Mouse (Mus musculus) forelimb bud, embryonic 11.5 days (tissue): ENCODE measurements around the gene Cep68.
A peak's percentile ranks its signal among the peaks of the same experiment; 100 is the strongest.

Experiments used
- DNase-seq: peaks from one replicate; pipeline ENCODE4 v3.0.0-alpha.2; 2012; ENCODE audit warnings: low read depth, low spot score

Cep68 gene

DNA sequence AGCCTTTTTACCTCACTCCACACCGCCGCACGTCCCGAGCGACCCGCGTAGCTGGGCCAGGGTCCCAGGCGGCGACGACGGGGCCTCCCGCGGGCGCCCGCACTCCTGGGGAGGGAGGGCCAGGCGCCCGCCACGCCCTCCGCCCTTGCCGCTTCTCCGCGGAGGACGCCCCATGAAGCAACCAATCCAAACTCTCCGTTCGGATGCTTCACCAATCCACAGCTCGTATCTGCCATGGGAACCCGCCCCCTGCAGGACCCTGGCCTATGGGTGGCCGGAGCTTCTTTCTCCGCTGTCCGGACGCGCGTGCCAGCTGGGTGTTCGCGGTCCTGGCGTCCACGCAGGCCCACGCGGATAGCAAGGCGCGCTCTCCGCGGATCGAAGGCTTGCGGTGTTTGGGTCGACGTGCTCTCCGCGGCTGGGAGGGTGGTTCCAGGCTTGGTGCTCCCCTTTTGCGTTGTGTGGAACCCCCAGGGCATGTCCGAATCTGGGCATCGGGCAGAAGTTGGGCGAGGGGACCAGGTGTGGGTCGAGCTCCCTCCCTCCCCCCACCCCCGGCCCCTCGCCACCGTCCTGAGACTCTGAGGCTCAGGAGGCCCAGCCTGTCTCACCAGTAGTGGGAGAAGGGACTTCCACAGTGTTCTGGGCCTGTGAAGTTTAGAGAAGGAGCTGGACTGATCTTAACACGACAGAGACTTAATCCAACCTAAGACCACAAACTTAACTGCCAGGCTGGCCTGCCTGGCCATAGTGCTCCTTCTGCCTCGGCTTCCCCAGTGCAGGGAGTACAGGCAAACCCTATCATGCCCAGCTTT lies at the start of gene Cep68:
TSS of gene Cep68 (minus strand) at position 134 of the 815 bp plus-strand sequence.
- DNase-seq: peak; percentile 94

DNA sequence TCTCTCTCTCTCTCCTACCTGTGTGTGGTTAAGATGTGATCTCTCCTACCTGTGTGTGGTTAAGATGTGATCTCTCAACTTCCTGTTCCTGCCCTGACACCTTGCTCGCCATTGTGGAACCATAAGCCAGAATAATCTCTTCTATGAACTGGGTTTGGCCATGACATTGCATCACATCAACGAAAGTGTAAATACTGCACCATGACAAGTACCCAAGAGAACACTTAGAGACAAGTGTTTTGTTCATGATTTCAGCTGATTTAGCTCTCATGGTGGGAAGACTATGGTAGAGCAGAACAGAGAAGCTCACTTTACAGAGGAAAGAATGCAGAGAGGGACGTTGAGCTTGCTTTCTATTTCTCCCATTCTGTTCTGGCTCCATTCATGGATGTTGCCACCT lies 35.2 kb upstream of the Cep68 start:
- DNase-seq: no peak

DNA sequence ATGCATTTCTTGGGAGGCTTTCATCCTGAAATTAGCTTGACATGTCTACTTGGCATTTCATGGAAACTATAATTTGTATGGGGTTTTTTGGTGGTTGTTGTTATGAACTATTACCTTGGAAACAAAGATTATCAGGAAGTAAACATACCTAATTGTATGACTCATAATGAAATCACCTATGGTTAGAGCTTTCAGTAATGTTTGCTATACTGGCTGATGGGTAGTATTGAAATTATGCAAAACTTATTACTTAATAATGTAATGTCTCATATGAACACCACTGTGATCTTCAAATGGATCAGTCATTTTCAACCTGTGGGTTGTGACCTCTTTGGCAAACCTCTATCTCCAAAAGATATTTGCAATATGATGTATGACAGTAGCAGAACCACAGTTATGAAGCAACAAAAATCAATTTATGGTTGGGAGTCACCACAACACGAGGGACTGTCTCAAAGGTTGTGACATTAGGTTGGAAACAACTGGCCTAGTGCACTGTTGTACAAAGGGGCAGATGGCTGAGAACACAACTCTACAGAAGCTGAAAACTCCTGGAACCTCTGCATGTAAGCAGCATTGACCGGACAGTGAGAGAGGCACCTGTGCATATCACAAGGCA lies 33.5 kb upstream of the Cep68 start:
- DNase-seq: no peak

DNA sequence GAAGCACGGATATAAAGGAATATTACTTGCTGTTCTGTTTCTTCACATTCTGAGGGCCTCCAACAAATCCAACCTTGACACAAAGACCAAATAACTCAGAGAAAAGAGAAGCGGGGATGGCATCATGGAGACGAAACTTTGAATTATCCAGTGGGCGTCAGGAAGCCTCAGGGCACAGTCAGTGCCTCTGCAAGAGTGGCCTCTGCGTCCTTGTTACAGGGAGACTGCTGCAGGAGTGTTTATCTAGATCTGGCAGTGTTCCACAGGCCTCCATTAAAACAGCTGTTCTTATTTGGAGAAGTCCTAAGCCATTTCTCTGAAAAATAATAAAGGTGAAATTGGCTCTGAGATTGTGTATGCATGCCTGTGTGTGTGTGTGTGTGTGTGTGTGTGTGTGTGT lies 31.8 kb upstream of the Cep68 start:
- DNase-seq: no peak

DNA sequence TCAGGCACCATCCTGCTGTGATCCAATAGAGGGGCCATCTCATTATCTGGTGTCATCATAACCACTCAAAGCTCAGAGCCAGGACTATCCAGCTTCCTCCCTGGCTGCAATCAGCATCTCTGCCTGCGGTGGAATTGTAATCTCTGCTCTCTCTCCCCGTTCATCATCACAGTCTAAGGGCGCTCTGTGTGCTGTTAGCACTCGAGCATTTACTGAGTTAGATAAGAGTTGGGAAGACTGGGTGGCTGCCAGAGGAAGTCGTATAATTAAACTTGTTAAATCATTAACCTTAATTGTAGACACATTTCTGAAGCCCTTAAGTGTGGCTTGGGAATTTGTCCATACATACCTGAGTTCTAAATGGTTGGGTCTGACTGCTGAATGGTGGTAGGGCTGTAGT lies 29.5 kb upstream of the Cep68 start:
- DNase-seq: no peak

DNA sequence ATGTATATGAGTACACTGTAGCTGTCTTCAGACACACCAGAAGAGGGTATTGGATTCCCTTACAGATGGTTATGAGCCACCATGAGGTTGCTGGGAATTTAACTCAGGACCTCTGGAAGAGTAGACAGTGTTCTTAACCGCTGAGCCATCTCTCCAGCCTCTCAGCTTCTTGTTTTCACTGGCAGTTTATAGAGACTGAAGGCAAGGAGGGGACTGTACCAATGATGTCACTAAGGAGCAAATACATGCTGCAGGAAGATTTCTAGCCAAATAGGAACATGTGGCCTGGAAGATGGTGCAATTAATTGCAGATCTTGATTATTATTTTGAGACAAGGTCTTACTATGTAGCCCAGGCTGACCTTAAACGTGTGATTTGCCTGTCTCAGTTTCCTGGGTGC lies 27.9 kb upstream of the Cep68 start:
- DNase-seq: no peak

DNA sequence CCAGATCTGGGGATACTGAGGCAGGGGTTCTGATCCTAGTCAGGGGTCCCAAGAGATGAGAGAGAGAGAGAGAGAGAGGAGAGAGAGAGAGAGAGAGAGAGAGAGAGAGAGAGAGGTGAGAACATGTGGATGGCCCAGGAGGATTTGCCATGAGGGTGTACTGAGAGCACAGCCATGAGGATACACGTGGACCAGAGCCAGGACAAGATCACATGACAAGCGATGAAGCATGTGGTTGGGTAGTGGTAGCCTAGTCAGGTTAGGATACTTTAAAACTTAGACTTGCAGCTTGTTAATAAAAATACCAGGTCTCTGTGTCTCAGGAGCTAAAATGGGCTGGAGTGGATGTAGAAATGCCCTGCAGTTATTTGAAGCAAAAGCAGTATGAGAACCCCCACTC lies 26.7 kb upstream of the Cep68 start:
- DNase-seq: no peak

DNA sequence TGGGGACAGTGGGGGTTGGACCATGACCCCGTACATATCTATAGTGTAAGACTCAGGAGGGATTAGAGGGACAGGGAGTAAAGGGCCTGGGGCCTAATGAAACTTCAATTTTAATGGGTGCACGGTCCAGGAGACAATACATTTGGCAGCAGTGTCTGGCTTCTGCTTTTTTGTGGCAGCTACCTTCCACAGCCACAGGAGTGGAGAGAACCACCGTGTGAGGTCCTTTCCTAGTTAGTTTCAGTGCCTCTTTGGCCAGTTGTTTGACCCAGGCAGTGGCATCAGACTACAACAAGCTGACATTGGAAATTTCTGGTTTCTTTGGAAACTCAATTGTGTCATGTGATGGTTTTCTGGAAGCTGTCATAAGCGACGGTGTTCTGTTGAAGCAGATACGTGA lies 20.7 kb upstream of the Cep68 start:
- DNase-seq: no peak

DNA sequence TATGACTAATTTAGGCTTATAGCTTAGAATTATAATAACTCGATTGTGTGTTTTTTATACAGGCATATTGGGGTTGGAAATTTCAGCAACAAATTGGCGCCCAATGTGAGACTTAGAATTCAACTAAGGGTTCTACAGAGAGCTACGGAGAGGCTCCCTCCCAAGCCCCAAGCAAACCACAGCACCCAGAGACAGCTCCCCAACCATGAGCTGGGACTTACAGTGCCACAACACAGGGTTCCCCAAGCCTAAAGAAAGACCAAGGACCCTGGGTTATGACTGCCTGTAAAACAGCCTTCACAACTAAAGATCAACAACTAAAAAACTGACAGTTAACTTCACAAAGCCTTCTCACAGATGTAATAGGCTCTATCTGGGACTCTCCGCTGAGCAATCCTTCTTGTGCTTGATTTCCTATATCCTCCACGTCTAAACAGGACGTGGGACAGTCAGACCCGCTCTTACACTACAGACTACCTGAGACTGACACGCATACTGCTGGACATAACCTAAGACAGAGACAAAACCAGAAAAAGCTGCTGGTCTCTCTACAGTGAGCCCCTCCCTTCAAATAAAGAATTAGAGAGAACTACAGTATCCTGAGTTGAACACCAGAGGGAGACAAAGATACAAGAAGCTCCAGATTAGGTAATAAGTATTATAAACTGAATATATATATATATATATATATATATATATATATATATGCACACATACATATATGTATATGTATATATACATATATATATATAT lies 13.6 kb upstream of the Cep68 start:
- DNase-seq: no peak

DNA sequence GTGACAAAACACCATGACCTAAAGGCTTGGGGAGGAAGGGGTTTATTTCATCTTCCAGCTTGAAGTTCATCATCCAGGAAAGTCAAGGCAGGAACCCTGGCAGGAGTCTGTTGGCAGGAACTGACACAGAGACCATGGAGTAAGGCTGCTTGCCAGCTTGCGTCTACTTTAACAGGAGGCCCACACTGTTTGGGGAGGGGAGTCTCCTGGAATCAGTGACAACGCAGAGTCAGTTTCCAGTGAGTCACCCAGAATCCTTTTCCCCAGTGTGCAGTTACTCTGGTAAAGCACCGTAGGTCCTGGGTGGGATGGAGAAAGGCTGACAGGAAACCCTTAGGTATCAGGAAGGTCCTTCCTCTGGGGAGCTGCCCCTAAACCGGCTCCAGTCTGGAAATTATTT lies 5.6 kb upstream of the Cep68 start:
- no peak for DNase-seq

DNA sequence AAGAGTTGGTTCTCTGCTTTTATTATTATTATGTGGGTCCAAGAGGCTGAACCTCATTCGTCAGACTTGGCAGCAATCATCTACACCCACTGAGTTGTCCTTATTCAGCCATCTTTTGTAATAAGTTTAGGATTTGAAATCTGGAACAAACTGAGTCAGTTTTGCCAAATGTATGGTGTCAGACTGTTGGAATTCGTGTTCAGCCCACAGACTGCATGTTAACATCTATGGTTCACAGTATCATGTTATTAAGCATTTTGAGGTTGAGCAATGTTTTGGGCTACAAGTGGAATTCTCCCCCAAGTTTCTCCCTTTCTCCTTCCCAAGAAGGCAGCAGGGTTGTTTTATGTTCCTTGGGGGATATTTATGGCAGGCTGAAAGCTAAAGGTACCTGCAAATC lies 3.9 kb upstream of the Cep68 start:
- no peak for DNase-seq

DNA sequence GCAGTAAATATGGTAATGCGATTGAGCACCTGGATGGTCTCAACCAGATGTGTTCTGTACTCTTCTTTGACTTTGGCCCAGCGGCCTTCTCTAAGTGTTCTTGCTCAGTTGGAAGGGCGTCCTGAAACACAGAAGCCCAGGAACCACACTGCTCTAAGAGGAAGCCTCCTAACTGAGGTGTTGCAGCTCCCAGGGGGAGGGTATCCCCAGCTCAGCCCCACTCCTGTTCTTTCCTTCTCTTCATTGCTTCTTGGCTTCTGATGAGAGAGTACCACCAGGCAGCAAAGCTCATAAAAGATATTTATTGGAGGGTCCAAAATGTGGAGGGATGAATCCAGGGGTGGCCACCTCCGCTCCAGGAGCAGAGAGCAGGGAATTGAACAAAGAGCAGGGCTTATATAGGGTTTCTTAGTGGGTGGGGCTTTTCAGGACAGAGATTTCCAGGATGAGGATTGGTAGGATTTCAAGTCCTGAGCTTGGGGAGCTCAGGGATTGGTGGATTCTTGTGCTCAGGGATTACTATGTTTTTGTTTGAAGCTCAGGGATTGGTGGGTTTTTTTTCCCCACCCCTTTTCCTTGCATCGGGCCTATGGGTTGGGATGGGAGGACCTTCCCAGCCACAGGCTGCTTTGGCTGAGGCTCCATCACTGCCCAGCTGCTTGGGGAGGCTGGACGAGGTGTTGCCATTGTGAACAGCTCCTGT lies 1.4 kb upstream of the Cep68 start:
- no peak for DNase-seq

DNA sequence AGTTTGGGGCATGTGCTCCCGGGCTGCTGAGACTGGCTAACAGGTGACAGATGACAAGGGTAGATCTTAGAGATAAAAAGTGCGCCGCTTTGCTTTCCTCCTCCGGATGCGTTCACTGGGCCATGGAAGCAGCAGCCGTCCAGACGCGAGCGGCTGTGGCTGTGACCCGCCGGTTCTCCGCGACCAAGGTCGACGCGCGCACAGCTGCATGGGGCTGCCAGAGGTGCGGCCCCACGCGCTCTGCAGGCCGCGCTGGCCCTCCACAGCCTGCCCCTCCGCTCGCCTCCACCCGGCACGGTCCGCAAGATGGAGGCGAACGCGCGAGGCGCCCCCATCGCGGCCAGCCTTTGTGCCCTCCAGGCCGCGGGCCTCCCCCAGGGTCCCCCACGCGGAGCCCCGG lies 389 bp downstream of the Cep68 start:
- DNase-seq: no peak

DNA sequence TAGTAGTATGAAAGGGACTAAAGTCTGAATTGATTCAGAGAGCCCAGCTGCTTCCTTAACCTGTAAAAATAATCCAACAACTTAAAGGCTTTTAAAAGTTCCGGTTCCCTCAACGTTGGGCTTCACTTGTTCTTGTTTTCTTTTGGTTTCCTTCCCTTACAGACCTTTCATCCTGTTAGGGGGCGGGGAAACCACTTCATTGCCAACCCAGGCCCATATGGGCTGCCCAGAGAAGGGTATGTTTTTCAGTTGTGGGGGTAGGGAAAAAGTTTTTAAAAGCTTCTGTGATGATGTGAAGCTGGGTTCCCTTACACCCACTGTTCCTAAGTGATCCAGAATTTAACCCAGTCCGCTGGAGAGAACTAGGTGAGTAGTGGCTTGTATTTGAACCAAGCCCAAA lies 952 bp downstream of the Cep68 start:
- DNase-seq: no peak

DNA sequence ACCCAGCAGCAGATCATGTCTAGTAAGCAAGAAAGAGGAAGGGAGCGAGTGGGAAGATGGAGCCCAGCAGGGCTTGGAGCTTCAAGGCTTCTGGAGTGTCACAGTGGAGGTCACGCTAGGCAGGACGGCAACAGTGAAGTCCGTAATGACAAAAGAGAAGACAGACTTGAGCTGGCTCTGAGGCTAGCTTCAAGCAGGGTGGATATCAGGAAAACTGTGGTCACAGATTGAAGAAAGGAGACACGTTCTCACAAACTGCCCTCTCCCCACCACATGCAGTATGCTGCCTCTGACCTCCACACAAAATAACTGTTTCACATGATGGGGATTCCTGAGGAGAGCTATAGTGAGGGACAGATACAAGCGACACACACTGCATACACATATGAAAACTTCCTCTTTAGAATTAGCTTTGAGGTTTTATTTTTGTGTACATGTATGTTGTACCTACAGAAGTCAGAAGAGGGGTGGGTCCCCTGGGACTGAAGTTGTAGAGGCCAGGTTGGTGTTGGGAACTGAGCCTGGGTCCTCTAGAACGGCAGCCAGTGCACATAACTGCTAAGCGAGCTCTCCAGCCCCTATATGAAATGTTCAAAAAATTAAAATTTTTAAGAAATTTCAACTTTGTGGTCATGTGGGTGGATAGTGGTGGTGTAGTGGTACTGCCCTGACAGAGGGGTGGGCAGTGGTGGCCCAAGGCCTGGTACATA lies 1.9 kb downstream of the Cep68 start:
- DNase-seq: no peak

DNA sequence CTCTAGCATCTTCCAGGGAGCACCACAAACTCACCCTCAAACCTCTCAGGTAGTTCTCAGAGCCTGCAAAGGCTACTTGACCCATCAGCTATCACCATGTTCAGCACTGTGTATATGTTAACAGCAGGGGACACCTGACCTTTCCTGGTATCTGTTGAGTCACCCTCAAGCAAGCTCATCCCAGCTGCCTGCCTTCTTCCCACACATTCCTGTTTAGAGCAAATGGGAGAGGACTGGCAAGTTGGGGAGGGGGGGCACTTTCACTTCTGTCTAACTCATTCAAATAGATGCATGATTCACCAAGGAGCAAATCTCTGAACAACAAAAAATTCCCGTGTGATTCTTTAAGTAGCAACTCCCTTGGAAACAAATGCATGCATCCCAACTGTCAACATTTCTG lies 2.6 kb downstream of the Cep68 start:
- no peak for DNase-seq

DNA sequence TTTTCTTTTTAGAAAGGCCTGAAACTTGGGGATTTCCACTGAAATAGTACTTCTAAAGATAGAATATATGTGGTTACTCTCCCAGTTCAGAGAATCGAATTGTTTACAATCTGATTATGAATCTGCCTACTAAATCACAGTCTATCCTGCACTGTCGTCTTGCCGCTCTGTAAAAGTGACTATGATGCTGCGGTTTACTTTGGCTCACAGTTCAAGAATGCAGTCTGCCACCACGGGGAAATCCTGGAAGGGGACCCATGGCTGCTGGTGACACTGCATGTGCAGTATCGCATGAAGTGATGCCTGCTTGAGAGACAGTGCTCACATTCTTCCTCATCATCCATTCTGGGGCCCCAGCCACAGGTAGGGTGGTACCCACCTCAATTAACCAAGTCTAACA lies 3.9 kb downstream of the Cep68 start:
- DNase-seq: no peak

DNA sequence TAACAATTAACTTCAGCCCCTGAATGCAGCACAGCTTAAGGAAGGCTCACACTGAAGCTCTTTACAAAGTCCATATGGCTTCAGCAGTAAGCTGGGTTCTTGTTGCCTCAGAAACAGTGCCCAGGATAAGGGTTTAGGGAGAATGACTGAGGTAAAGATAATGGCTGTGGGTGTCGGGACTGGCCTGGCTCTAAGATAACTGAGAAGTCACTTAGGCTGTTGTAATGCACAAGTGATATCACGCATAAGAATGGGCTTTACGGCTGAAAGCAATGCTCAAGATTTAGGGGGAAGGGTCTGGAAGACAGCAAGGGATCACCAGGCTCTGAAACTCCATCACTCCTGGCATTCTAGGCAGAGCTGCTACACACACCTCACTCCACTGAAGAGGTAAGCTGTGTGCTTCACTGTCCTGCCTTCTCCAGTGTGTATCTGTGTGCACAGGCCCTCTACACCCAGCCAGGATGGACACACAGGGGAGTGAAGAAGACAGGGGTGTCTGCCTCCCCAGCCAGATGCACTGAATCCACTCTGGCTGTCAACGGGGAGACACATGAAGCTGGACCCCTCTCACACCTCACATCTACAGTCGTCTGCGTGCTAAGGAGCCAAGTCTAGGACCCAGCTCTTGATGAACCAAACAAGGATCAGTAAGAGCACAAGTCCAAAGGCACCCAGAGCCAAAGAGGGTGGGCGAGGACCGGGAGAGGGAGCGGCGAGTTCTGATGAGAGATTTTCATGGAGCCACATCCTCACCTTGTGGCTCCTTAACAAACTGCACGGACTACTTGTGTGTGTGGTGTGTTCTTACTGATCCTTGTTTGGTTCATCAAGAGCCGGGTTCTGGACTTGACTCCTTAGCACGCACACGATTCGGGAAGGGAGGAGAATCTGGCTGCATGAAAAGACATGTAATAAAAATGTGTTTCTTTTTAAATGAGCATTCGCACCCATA lies 4.6 kb downstream of the Cep68 start:
- DNase-seq: no peak

DNA sequence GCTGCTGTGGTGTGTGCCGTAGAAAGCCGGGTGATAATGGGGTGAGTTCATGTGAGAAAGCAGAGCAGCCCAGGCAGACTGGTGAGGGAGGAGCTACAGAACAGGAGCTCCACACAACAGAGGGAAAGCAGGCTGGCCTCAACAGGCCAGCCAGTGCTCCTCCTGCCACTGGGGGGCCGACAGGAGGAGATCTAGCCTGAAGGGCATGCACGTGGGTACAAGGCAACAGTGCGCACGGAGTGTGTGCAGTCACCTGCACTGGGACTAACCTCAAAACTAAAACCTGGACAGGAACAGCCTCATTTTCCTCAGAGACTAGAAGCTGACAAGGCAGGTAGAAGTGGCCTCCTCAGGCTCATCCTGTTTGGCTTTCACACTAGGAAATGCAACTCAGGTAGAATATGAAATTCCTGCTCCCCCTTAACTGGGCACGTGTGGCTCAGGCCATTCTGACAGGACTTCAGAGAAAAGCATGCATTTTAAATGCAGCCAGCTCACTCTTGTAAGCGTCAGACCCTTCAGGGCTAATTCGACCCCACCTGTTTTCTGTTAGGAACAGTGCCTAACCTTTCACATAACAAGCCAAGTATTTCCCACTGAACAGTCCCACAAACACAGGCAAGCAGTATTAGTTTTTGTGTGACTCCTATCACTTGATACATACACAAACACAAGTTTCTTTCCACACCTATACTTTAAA lies 5.9 kb downstream of the Cep68 start:
- peak; percentile 59 for DNase-seq
